Mouse (Mus musculus): ENCODE measurements around the gene Susd1.

GRCm38 (mm10) chr4:59290972-59291576 lies 147.4 kb downstream of the Susd1 start:
- TF ChIP-seq CTCF (IDR thresholded peaks at IDR 0.05; ENCODE audit: insufficient read depth, low read depth, low read length) = no peak
- no peak for TF ChIP-seq POLR2A (IDR thresholded peaks at IDR 0.05; ENCODE audit: insufficient read depth, low read depth, low read length)
